Mouse (Mus musculus) MEL (cell line): ENCODE data around the gene Camta1. TPM values are rescaled to one million over a fixed set of nuclear protein-coding genes. Genes with fewer than 3 reads are reported as not detected.

ENCODE experiments used
- DNase-seq: peaks from one replicate; pipeline ENCODE4 v3.0.0; 2011; ENCODE audit warnings: low read depth, low spot score
- H3K27ac ChIP-seq: 2 replicates; pipeline ENCODE4 v1.5.1; 2012; ENCODE audit warnings: low read depth, mild to moderate bottlenecking, control low read depth, low read length, moderate library complexity; ENCODE audit not compliant: control insufficient read depth
- H3K27me3 ChIP-seq, 2 experiments: fragments of 150-350 bp in 1 of 2; sonication (generic) in 1 of 2; 2 replicates each; pipeline ENCODE4 v1.6.1; 2012; ENCODE audit warnings: low read length in 2 of 2, mild to moderate bottlenecking in 2 of 2, improper control_type of control experiment in 1 of 2, moderate library complexity in 1 of 2; ENCODE audit not compliant: insufficient read depth in 2 of 2, control insufficient read depth in 1 of 2
- H3K36me3 ChIP-seq, 2 experiments: 2 replicates each; pipeline ENCODE4 v1.6.1; 2012 to 2014; ENCODE audit warnings: low read length in 2 of 2, improper control_type of control experiment in 1 of 2, inconsistent platforms in 1 of 2, mild to moderate bottlenecking in 1 of 2; ENCODE audit not compliant: insufficient read depth in 2 of 2, control insufficient read depth in 1 of 2
- H3K4me1 ChIP-seq, 2 experiments: fragments of 150-350 bp in 1 of 2; sonication (generic) in 1 of 2; 2 replicates each; pipeline ENCODE4 v1.6.1; 2012; ENCODE audit warnings: low read length in 2 of 2, improper control_type of control experiment in 1 of 2, mild to moderate bottlenecking in 1 of 2; ENCODE audit not compliant: insufficient read depth in 2 of 2, control insufficient read depth in 1 of 2
- H3K4me3 ChIP-seq, 2 experiments: fragments of 150-350 bp in 1 of 2; sonication (generic) in 1 of 2; 2 replicates each; pipeline ENCODE4 v1.5.1; 2012; ENCODE audit warnings: low read depth in 2 of 2, low read length in 2 of 2, mild to moderate bottlenecking in 2 of 2, moderate library complexity in 2 of 2, control low read depth in 1 of 2, improper control_type of control experiment in 1 of 2; ENCODE audit not compliant: control insufficient read depth in 1 of 2, insufficient read depth in 1 of 2
- H3K79me2 ChIP-seq: 2 replicates; pipeline ENCODE4 v1.6.1; 2012; ENCODE audit warnings: mild to moderate bottlenecking, low read length, moderate library complexity; ENCODE audit not compliant: control insufficient read depth, poor library complexity, insufficient read depth
- H3K9ac ChIP-seq: 2 replicates; pipeline ENCODE4 v1.6.1; 2012; ENCODE audit warnings: low read depth, mild to moderate bottlenecking, control low read depth, low read length, moderate library complexity; ENCODE audit not compliant: control insufficient read depth, poor library complexity, severe bottlenecking
- H3K9me3 ChIP-seq: fragments of 150-350 bp; sonication (generic); replicated peaks from 2 replicates; pipeline ENCODE4 v1.6.1; 2012; ENCODE audit warnings: mild to moderate bottlenecking, low read length, improper control_type of control experiment, moderate library complexity; ENCODE audit not compliant: insufficient read depth
- BHLHE40 ChIP-seq: IDR thresholded peaks from 2 replicates; pipeline ENCODE4 v1.6.1; 2012; ENCODE audit warnings: low read depth, mild to moderate bottlenecking, inconsistent platforms, low read length, improper control_type of control experiment, borderline replicate concordance
- E2F4 ChIP-seq: IDR thresholded peaks from 2 replicates; pipeline ENCODE4 v1.6.1; 2011; ENCODE audit warnings: low read depth, low read length, improper control_type of control experiment, borderline replicate concordance
- ETS1 ChIP-seq: IDR thresholded peaks from 2 replicates; pipeline ENCODE4 v1.6.1; 2012; ENCODE audit warnings: low read depth, mild to moderate bottlenecking, inconsistent platforms, low read length, improper control_type of control experiment, moderate library complexity
- GABPA ChIP-seq: IDR thresholded peaks from 2 replicates; pipeline ENCODE4 v1.6.1; 2012; ENCODE audit warnings: low read depth, mild to moderate bottlenecking, inconsistent platforms, low read length, improper control_type of control experiment, moderate library complexity
- KAT2A ChIP-seq: conservative IDR thresholded peaks from 2 replicates; pipeline ENCODE4 v1.6.1; 2012; ENCODE audit warnings: low read depth, low read length, improper control_type of control experiment, inconsistent platforms
- MAFK ChIP-seq: IDR thresholded peaks from 2 replicates; pipeline ENCODE4 v1.6.1; 2011; ENCODE audit warnings: low read depth, mild to moderate bottlenecking, low read length, improper control_type of control experiment, borderline replicate concordance
- MAZ ChIP-seq: IDR thresholded peaks from 2 replicates; pipeline ENCODE4 v1.6.1; 2012; ENCODE audit warnings: low read depth, mild to moderate bottlenecking, inconsistent platforms, low read length, improper control_type of control experiment
- MXI1 ChIP-seq: IDR thresholded peaks from 2 replicates; pipeline ENCODE4 v1.6.1; 2011; ENCODE audit warnings: mild to moderate bottlenecking, low read depth, low read length, improper control_type of control experiment
- MYB ChIP-seq: IDR thresholded peaks from 2 replicates; pipeline ENCODE4 v1.6.1; 2011; ENCODE audit warnings: mild to moderate bottlenecking, low read depth, low read length, improper control_type of control experiment
- NRF1 ChIP-seq: IDR thresholded peaks from 2 replicates; pipeline ENCODE4 v1.6.1; 2014; ENCODE audit warnings: low read depth, mild to moderate bottlenecking, inconsistent platforms, low read length, improper control_type of control experiment, moderate library complexity; ENCODE audit not compliant: poor library complexity, insufficient read depth, severe bottlenecking
- POLR2A ChIP-seq, 2 experiments: IDR thresholded peaks; 2 replicates each; pipeline ENCODE4 v1.6.1; 2011 to 2012; ENCODE audit warnings: low read length in 2 of 2, mild to moderate bottlenecking in 2 of 2, control low read depth in 1 of 2, improper control_type of control experiment in 1 of 2, low read depth in 1 of 2, moderate library complexity in 1 of 2; ENCODE audit not compliant: control insufficient read depth in 1 of 2, insufficient read depth in 1 of 2, poor library complexity in 1 of 2
- POLR2AphosphoS2 ChIP-seq: IDR thresholded peaks from 2 replicates; pipeline ENCODE4 v1.6.1; 2011; ENCODE audit warnings: low read length, improper control_type of control experiment
- POLR2AphosphoS5 ChIP-seq: IDR thresholded peaks from 2 replicates; pipeline ENCODE4 v1.6.1; 2012; ENCODE audit warnings: low read depth, borderline replicate concordance, mild to moderate bottlenecking, inconsistent platforms, low read length, moderate library complexity, mixed read lengths
- RAD21 ChIP-seq: IDR thresholded peaks from 2 replicates; pipeline ENCODE4 v1.6.1; 2011; ENCODE audit warnings: mild to moderate bottlenecking, low read depth, low read length, improper control_type of control experiment
- TCF12 ChIP-seq: IDR thresholded peaks from 2 replicates; pipeline ENCODE4 v1.6.1; 2014; ENCODE audit warnings: low read depth, mild to moderate bottlenecking, inconsistent platforms, low read length, improper control_type of control experiment, moderate library complexity
- UBTF ChIP-seq: IDR thresholded peaks from 2 replicates; pipeline ENCODE4 v1.6.1; 2012; ENCODE audit warnings: low read depth, mild to moderate bottlenecking, inconsistent platforms, low read length, improper control_type of control experiment, moderate library complexity, borderline replicate concordance; ENCODE audit not compliant: insufficient read depth
- USF2 ChIP-seq, 2 experiments: IDR thresholded peaks; 2 replicates each; pipeline ENCODE4 v1.6.1; 2011 to 2012; ENCODE audit warnings: improper control_type of control experiment in 2 of 2, low read length in 2 of 2, borderline replicate concordance in 1 of 2, inconsistent platforms in 1 of 2, low read depth in 1 of 2, mild to moderate bottlenecking in 1 of 2; ENCODE audit not compliant: insufficient read depth in 1 of 2
- ZKSCAN1 ChIP-seq: IDR thresholded peaks from 2 replicates; pipeline ENCODE4 v1.6.1; 2012; ENCODE audit warnings: low read depth, mild to moderate bottlenecking, inconsistent platforms, low read length, improper control_type of control experiment, moderate library complexity
- ZMIZ1 ChIP-seq: IDR thresholded peaks from 2 replicates; pipeline ENCODE4 v1.6.1; 2012; ENCODE audit warnings: low read depth, mild to moderate bottlenecking, inconsistent platforms, low read length, improper control_type of control experiment, moderate library complexity
- polyA plus RNA-seq, 2 experiments: library from polyadenylated mRNA; stranded (reverse) in 1 of 2; unstranded in 1 of 2; fragments of >175 nt in 1 of 2; fragments of >200 nt in 1 of 2; gene quantifications; 2 replicates each; pipeline versions ENCODE4 v1.2.1 to v1.2.4; 2012; ENCODE audit warnings: low replicate concordance in 2 of 2, low read depth in 1 of 2; ENCODE audit not compliant: insufficient read length in 2 of 2, insufficient read depth in 1 of 2, missing spikeins in 1 of 2
- total RNA-seq: library from RNA; depleted of rRNA; stranded (reverse); fragments of 300-350 nt; gene quantifications from 2 replicates; pipeline ENCODE4 v1.2.3, GENCODE M21; 2012

Gene Camta1
- total and polyA plus RNA-seq, 3 experiments, result 28.2 to 87.5 TPM; not detected in 1

GRCm38 (mm10) chr4:151495276-151495882, 366.3 kb downstream of the Camta1 start:
- no peaks in the 10 kb centered on the region for H3K9me3 ChIP-seq
- H3K27ac ChIP-seq, result no peak overlapping the region
- H3K79me2 ChIP-seq, result no peaks in the 10 kb centered on the region
- H3K4me1 ChIP-seq, result no peaks in the 10 kb centered on the region
- H3K9ac ChIP-seq, result no peak overlapping the region
- no peaks in the 10 kb centered on the region for H3K36me3 ChIP-seq
- H3K27me3 ChIP-seq, result no peaks in the 10 kb centered on the region
- H3K4me3 ChIP-seq, result no peak overlapping the region
- TF ChIP-seq MYB, result no peak
- TF ChIP-seq RAD21, result no peak
- TF ChIP-seq BHLHE40, result no peak
- no peak for TF ChIP-seq ETS1
- no peak for TF ChIP-seq E2F4
- no peak for TF ChIP-seq NRF1
- no peak for DNase-seq

- Histone ChIP-seq H3K4me1 (no peaks in the 10 kb centered on the region), H3K9me3 (no peaks in the 10 kb centered on the region), H3K27me3 (no peaks in the 10 kb centered on the region), H3K9ac (no peak overlapping the region), H3K79me2 (no peaks in the 10 kb centered on the region), H3K4me3 (no peak overlapping the region)
- DNase-seq, result no peak
- TF ChIP-seq POLR2AphosphoS2, result no peak
- TF ChIP-seq UBTF, result no peak
- TF ChIP-seq POLR2AphosphoS5, result no peak
- no peak for TF ChIP-seq USF2 (IDR thresholded peaks at IDR 0.05; ENCODE audit: borderline replicate concordance in 1 of 2, insufficient read depth in 1 of 2, low read depth in 1 of 2, low read length in 2 of 2)
- TF ChIP-seq E2F4, result no peak
- no peak for TF ChIP-seq MAFK
- TF ChIP-seq ETS1, result no peak
- TF ChIP-seq POLR2A (IDR thresholded peaks at IDR 0.05; ENCODE audit: control insufficient read depth in 1 of 2, insufficient read depth in 1 of 2, low read depth in 1 of 2, low read length in 2 of 2, poor library complexity in 1 of 2), result no peak
- TF ChIP-seq MXI1, result no peak
- no peak for TF ChIP-seq MYB
- TF ChIP-seq MAZ, result no peak
- no peak for TF ChIP-seq GABPA
- TF ChIP-seq KAT2A, result no peak
- TF ChIP-seq ZKSCAN1, result no peak
- no peak for TF ChIP-seq TCF12
- no peak for TF ChIP-seq ZMIZ1
- TF ChIP-seq, all 39 proteins: peak for 0
- Histone ChIP-seq H3K36me3 (no peaks in the 10 kb centered on the region), H3K27ac (no peak overlapping the region)
Measured at GRCm38 (mm10) chr4:151492786-151493185, 368.9 kb downstream of the Camta1 start.
